Mouse (Mus musculus) urinary bladder, postnatal 14 days (tissue): ENCODE data around the gene Dusp15.

ENCODE experiments used
- DNase-seq: peaks from one replicate; pipeline ENCODE4 v3.0.0; 2021; ENCODE audit warnings: low spot score

Dusp15 gene

GRCm38 (mm10) chr2:152906274-152907037 lies 45.0 kb downstream of the Dusp15 start:
- DNase-seq = no peak

GRCm38 (mm10) chr2:152905036-152905829 lies 46.3 kb downstream of the Dusp15 start:
- no peak for DNase-seq

- no peak for DNase-seq
Observed at GRCm38 (mm10) chr2:152904127-152904643, 47.3 kb downstream of the Dusp15 start.

GRCm38 (mm10) chr2:152903586-152903985 lies 47.9 kb downstream of the Dusp15 start:
- DNase-seq = no peak

- no peak for DNase-seq
Observed at GRCm38 (mm10) chr2:152902658-152903057, 48.8 kb downstream of the Dusp15 start.

GRCm38 (mm10) chr2:152901296-152901695 lies 50.2 kb downstream of the Dusp15 start:
- DNase-seq = no peak

GRCm38 (mm10) chr2:152899011-152899410 lies 52.5 kb downstream of the Dusp15 start:
- no peak for DNase-seq

GRCm38 (mm10) chr2:152896926-152897325 lies 54.6 kb downstream of the Dusp15 start:
- no peak for DNase-seq

GRCm38 (mm10) chr2:152895834-152896233 lies 55.7 kb downstream of the Dusp15 start:
- DNase-seq = no peak
